In the genomic region with DNA sequence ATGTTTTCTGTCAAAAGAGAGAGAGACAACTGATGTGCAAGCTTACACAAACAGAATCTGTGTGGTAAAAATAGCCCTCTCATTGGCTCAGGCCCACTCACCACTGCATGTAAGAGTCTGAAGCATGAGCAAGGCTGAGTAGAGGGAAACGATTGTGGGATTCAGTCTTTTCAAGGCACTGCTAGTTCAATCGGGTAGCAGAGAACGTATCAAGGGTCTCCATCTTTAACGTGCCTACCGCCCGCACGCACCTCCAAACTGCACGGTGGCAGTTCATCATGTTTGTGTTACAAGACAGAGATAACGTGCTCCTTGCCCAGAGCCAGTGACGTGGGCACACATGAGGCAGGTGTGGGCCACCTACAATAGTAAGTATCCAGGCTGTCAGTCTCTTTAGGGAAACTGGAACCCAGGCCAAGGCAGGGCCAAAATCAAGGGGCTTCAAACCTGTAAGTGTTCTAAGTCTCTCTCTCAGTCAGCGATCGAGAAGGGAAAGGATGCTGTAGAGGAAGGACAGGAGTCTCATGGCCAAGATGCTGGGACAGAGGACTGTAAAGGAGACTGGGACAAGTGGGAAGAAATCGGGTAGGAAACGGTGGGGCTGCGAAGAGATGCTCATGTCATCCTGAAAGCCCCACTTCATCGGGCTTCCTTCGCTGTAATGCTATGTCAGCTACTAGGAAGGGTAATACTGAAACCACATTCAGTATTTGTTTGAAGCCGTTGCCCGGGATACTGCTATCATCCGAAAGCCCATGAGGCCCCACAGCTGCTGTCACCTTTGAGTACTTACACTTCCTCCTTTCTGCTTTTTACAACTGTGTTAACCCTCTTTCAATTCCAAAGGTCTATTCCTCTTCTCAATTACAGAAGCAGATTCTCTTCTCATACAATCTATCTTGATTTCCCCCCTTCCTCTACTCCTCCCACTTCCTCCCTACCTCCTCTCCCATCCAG, we compare ENCODE assay signal across 8 mouse cellular contexts. TPM values are rescaled to one million over a fixed set of nuclear protein-coding genes. Genes with fewer than 3 reads are reported as not detected.
DNase-seq lines count a peak whose midpoint lies in the region; ATAC-seq lines count a peak whose summit lies in the region.

No protein-coding gene starts in this region.

- H3K9me3 ChIP-seq in midbrain, embryonic 14.5 days (ENCODE audit: control insufficient read depth, low read length), result no peaks in the 10 kb centered on the region
- no peaks in the 10 kb centered on the region for H3K9me3 ChIP-seq in embryonic facial prominence, embryonic 10.5 days
- H3K9me3 ChIP-seq in forebrain, embryonic 11.5 days (ENCODE audit: control insufficient read depth, low read length), result no peaks in the 10 kb centered on the region

- no peaks in the 10 kb centered on the region for H3K36me3 ChIP-seq in midbrain, embryonic 14.5 days (ENCODE audit: control insufficient read depth, insufficient read depth, low read length)
- peaks cover 50% of the 10 kb centered on the region for H3K36me3 ChIP-seq in embryonic facial prominence, embryonic 10.5 days (replicated peaks)
- no peaks in the 10 kb centered on the region for H3K36me3 ChIP-seq in forebrain, embryonic 11.5 days (ENCODE audit: control insufficient read depth, insufficient read depth, low read length)

- ATAC-seq in midbrain, embryonic 14.5 days (ENCODE audit: low FRiP score, low TSS enrichment), result no peak
- ATAC-seq in forebrain, embryonic 11.5 days (replicated peaks; ENCODE audit: low FRiP score), result no peak

- intact Hi-C loops in heart, postnatal 36 days (cut with DNase I), result no loop called here

- no peak overlapping the region for H3K27ac ChIP-seq in midbrain, embryonic 14.5 days (replicated peaks; ENCODE audit: low read depth, low read length)
- H3K27ac ChIP-seq in embryonic facial prominence, embryonic 10.5 days (replicated peaks), result no peak overlapping the region
- no peak overlapping the region for H3K27ac ChIP-seq in forebrain, embryonic 11.5 days (ENCODE audit: low read depth, low read length)

- H3K27me3 ChIP-seq in midbrain, embryonic 14.5 days (ENCODE audit: control insufficient read depth, insufficient read depth, low read length), result no peaks in the 10 kb centered on the region
- H3K27me3 ChIP-seq in embryonic facial prominence, embryonic 10.5 days (replicated peaks; ENCODE audit: low read depth, poor library complexity, severe bottlenecking), result no peaks in the 10 kb centered on the region
- H3K27me3 ChIP-seq in forebrain, embryonic 11.5 days (ENCODE audit: control insufficient read depth, insufficient read depth, low read length), result no peaks in the 10 kb centered on the region

- H3K4me2 ChIP-seq in midbrain, embryonic 14.5 days (ENCODE audit: low read length), result no peak overlapping the region
- H3K4me2 ChIP-seq in forebrain, embryonic 11.5 days (ENCODE audit: low read depth, low read length, severe bottlenecking), result no peak overlapping the region

- H3K4me3 ChIP-seq in midbrain, embryonic 14.5 days (replicated peaks; ENCODE audit: low read depth, low read length), result no peak overlapping the region
- no peak overlapping the region for H3K4me3 ChIP-seq in embryonic facial prominence, embryonic 10.5 days
- H3K4me3 ChIP-seq in forebrain, embryonic 11.5 days (ENCODE audit: low read depth, low read length), result no peak overlapping the region

- H3K9ac ChIP-seq in midbrain, embryonic 14.5 days (replicated peaks; ENCODE audit: low read length), result no peak overlapping the region
- no peak overlapping the region for H3K9ac ChIP-seq in forebrain, embryonic 11.5 days (ENCODE audit: low read length)

- H3K4me1 ChIP-seq in midbrain, embryonic 14.5 days (ENCODE audit: control insufficient read depth, insufficient read depth, low read length), result no peaks in the 10 kb centered on the region
- H3K4me1 ChIP-seq in embryonic facial prominence, embryonic 10.5 days, result no peaks in the 10 kb centered on the region; the same call in 1 of the 2 replicates
- no peaks in the 10 kb centered on the region for H3K4me1 ChIP-seq in forebrain, embryonic 11.5 days (replicated peaks; ENCODE audit: control insufficient read depth, insufficient read depth, low read length)

- 84% methylated on average over 20 of the region's 20 CpGs for WGBS in midbrain, embryonic 14.5 days
- 90% methylated on average over 20 of the region's 20 CpGs for WGBS in embryonic facial prominence, embryonic 10.5 days
- WGBS in forebrain, embryonic 11.5 days, result 93% methylated on average over 20 of the region's 20 CpGs

- DNase-seq in gastrocnemius, adult 18-20 months (ENCODE audit: low spot score), result peak; percentile 37
- DNase-seq in gastrocnemius, postnatal 4 days (ENCODE audit: low spot score in 2 of 2), result no peak
- peak; percentile 87 for DNase-seq in MEL-GATA-1-ER (ENCODE audit: extremely low read depth, low read depth)
- peak; percentile 26 to 42 for DNase-seq in heart, postnatal 36 days
- peak; percentile 49 for DNase-seq in midbrain, embryonic 14.5 days
- DNase-seq in c-Kit-positive CD71-positive TER-119-positive erythroid progenitor cells, embryonic 14.5 days (ENCODE audit: low spot score), result no peak
- DNase-seq in embryonic facial prominence, embryonic 10.5 days (ENCODE audit: low spot score), result no peak
- DNase-seq in forebrain, embryonic 11.5 days (ENCODE audit: low spot score), result no peak

RNA-seq across cellular contexts. Expression of a gene that starts 14.3 kb away (rescaled TPM):
- total RNA-seq in gastrocnemius, adult 18-20 months (2021), result 1 to 10 TPM; 8.3 to 10.0 TPM
- total RNA-seq in gastrocnemius, postnatal 4 days (2021), result 10 to 100 TPM; 52.8 to 56.1 TPM
- 10 to 100 TPM; 73.9 to 77.0 TPM for total RNA-seq in heart, postnatal 36 days (2021)
- 1.3 and 4.4 TPM in 2 replicates for polyA plus RNA-seq in midbrain, embryonic 14.5 days (2014; fragmentation: Nextera tagmentation; extraction: Ambion mirVana)
- polyA plus RNA-seq in embryonic facial prominence, embryonic 10.5 days (2016; fragmentation: Nextera tagmentation; extraction: Ambion mirVana), result 15.4 and 16.9 TPM in 2 replicates
- polyA plus RNA-seq in forebrain, embryonic 11.5 days (2014; fragmentation: Nextera tagmentation; extraction: Ambion mirVana), result 10.5 and 11.9 TPM in 2 replicates

Comparison
In these comparisons a context has a peak if more than half of its experiments do, and no peak if none do; other contexts are left out.
1. DNase-seq: peak in gastrocnemius, adult 18-20 months (single experiment), MEL-GATA-1-ER (single experiment), heart, postnatal 36 days (2 of 2) and midbrain, embryonic 14.5 days (single experiment); none in gastrocnemius, postnatal 4 days (0 of 2), c-Kit-positive CD71-positive TER-119-positive erythroid progenitor cells, embryonic 14.5 days (single experiment), embryonic facial prominence, embryonic 10.5 days (single experiment) and forebrain, embryonic 11.5 days (single experiment).
2. RNA of a gene that starts 14.3 kb away (total RNA-seq): 73.9 to 77.0 TPM in heart, postnatal 36 days and 52.8 to 56.1 TPM in gastrocnemius, postnatal 4 days; 8.3 to 10.0 TPM in gastrocnemius, adult 18-20 months; every median in the first group is over 4 times any median in the second.